Mouse (Mus musculus) midbrain, embryonic 15.5 days (tissue): Measurements from ENCODE around the gene Atf7ip2. TPM values are rescaled to one million over a fixed set of nuclear protein-coding genes. Genes with fewer than 3 reads are reported as not detected.
"Not testable (repeated sequence)": the region's sequence is repeated elsewhere in the genome, so short reads cannot be mapped to it uniquely, and the experiment has no call there.

Experiments used
- ATAC-seq: fragments of 200-750 bp; cut with Nextera tagmentation; replicated peaks from 2 replicates; pipeline ENCODE4 v1.8.0; 2017; ENCODE audit warnings: moderate TSS enrichment
- H3K27ac ChIP-seq: fragments of 300-500 bp; sonication (generic); 2 replicates; pipeline ENCODE4 v1.5.1; 2015; ENCODE audit warnings: mild to moderate bottlenecking, inconsistent platforms
- H3K27me3 ChIP-seq: fragments of 300-500 bp; sonication (generic); replicated peaks from 2 replicates; pipeline ENCODE4 v1.6.1; 2015; ENCODE audit warnings: inconsistent platforms
- H3K36me3 ChIP-seq: fragments of 300-500 bp; sonication (generic); replicated peaks from 2 replicates; pipeline ENCODE4 v1.6.1; 2015; ENCODE audit warnings: inconsistent platforms
- H3K4me1 ChIP-seq: fragments of 300-500 bp; sonication (generic); 2 replicates; pipeline ENCODE4 v1.6.1; 2015; ENCODE audit warnings: inconsistent platforms
- H3K4me2 ChIP-seq: fragments of 300-500 bp; sonication (generic); 2 replicates; pipeline ENCODE4 v1.6.1; 2015; ENCODE audit warnings: inconsistent platforms, mild to moderate bottlenecking, moderate library complexity
- H3K4me3 ChIP-seq: fragments of 300-500 bp; sonication (generic); 2 replicates; pipeline ENCODE4 v1.5.1; 2015; ENCODE audit warnings: mild to moderate bottlenecking, inconsistent platforms
- H3K9ac ChIP-seq: fragments of 300-500 bp; sonication (generic); 2 replicates; pipeline ENCODE4 v1.6.1; 2015; ENCODE audit warnings: mild to moderate bottlenecking, inconsistent platforms
- H3K9me3 ChIP-seq: fragments of 300-500 bp; sonication (generic); 2 replicates; pipeline ENCODE4 v1.6.1; 2016; ENCODE audit warnings: inconsistent platforms
- WGBS: fragments of 180-500 bp; shearing (Covaris S2); methylation state at CpG from one replicate; pipeline ENCODE4 v1.1.7; 2015; ENCODE audit warnings: mixed read lengths; 5-methylcytosine and 5-hydroxymethylcytosine counted together
- polyA plus RNA-seq: library from polyadenylated mRNA; unstranded; fragments of >200 nt; fragmentation: Nextera tagmentation; extraction: Ambion mirVana; gene quantifications from 2 replicates; pipeline ENCODE4 v1.2.1, GENCODE M21; 2015

The Atf7ip2 gene
- 0.08 and 0.24 TPM in 2 replicates for polyA plus RNA-seq

- H3K9ac ChIP-seq, result peak within 1 kb of the TSS; percentile 31
- peaks cover 5% of the 10 kb centered on the region for H3K27me3 ChIP-seq
- no peaks in the 10 kb centered on the region for H3K9me3 ChIP-seq
- H3K4me3 ChIP-seq, result peak within 1 kb of the TSS; percentile 49
- no peak within 1 kb of the TSS for H3K27ac ChIP-seq
- no peaks in the 10 kb centered on the region for H3K36me3 ChIP-seq
- WGBS, result 2% methylated on average over 62 of the region's 63 CpGs
- ATAC-seq, result peak; percentile 99
- H3K4me1 ChIP-seq, result peaks cover 12% of the 10 kb centered on the region; the same call in 1 of the 2 replicates
- H3K4me2 ChIP-seq, result peak within 1 kb of the TSS; percentile 89
Observed at GRCm38 (mm10) chr16:10192679-10193506, at the start of gene Atf7ip2. TSS of gene Atf7ip2 (plus strand) at chr16:10192712.

GRCm38 (mm10) chr16:10143166-10143565 lies 49.3 kb upstream of the Atf7ip2 start:
- Histone ChIP-seq H3K9ac (no peak overlapping the region), H3K27ac (no peak overlapping the region), H3K9me3 (no peaks in the 10 kb centered on the region), H3K4me3 (no peak overlapping the region), H3K4me2 (no peak overlapping the region), H3K27me3 (no peaks in the 10 kb centered on the region), H3K4me1 (no peaks in the 10 kb centered on the region), H3K36me3 (no peaks in the 10 kb centered on the region)
- WGBS, result 83% methylated on average over 2 of the region's 2 CpGs
- no peak for ATAC-seq

- WGBS, result 89% methylated on average over 5 of the region's 5 CpGs
- H3K36me3 ChIP-seq, result no peaks in the 10 kb centered on the region
- no peaks in the 10 kb centered on the region for H3K4me1 ChIP-seq
- H3K4me2 ChIP-seq, result no peak overlapping the region
- H3K9ac ChIP-seq, result no peak overlapping the region
- no peaks in the 10 kb centered on the region for H3K27me3 ChIP-seq
- no peak for ATAC-seq
- no peak overlapping the region for H3K27ac ChIP-seq
- H3K9me3 ChIP-seq, result no peaks in the 10 kb centered on the region
- H3K4me3 ChIP-seq, result no peak overlapping the region
Observed at GRCm38 (mm10) chr16:10147401-10147800, 45.1 kb upstream of the Atf7ip2 start.

DNA sequence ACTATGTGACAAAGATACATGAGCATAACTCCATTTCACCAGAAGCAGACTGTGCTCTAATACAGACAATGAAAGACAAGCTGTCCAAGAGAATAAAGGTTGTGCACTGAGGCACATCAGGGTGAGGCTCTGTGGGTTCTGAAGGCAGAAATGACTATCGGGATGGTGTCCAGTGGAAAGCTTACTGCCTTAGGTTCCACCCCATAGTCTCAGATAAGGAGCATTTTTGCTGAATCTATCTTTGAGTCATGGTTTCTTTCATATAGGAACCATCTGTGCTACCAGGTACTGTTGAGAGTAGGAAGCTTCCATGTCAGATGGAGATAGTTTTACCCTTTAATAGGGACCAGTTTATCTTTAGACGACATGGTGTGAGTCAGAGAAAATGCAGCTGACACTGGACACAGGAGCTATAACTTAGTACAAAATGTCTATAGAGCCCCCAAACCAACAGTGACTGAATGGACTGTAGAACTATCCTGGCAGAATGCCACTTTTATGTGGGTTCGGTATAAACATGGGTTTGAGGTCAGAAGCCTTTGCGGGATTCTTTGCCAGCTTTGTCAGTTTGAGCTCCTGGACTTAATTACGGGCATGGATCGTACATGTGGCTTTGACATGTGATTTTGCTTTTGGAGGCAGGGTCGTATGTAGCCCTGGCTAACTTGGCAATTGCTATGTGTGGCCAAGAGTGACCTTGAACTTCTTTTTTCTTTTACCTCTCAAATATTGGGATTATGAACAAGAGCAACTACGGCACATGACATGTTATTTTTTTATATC lies 23.2 kb upstream of the Atf7ip2 start:
- Histone ChIP-seq H3K9me3 (no peaks in the 10 kb centered on the region), H3K27ac (no peak overlapping the region), H3K27me3 (no peaks in the 10 kb centered on the region), H3K4me3 (no peak overlapping the region), H3K4me1 (no peaks in the 10 kb centered on the region), H3K4me2 (no peak overlapping the region), H3K9ac (no peak overlapping the region), H3K36me3 (no peaks in the 10 kb centered on the region)
- no peak for ATAC-seq
- WGBS, result 92% methylated on average over 8 of the region's 8 CpGs

DNA sequence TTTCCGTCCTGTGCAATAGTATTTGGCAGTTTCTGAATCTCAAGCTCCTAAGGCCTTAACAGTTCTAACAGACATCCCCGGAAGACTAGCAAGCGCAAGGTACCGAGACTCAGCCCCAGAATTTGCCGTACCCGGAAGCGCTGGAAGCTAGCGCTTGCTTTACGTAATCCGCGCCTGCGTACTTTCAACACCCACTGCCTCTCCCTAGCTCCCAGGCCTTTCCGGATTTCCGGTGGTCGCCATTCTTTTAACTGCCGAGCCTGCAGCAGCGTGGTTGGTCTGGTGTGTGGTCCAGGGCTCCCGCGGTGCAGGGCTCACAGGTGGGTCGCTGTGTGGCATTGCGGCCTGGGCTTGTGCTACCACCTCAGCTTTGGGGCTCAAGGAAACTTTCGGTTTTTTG lies 22.5 kb upstream of the Atf7ip2 start, which contains the start of gene Rpl39l:
Gene Rpl39l (plus strand): TSS at position 222 of the 400 bp plus-strand sequence.
- Histone ChIP-seq H3K9me3 (no peaks in the 10 kb centered on the region), H3K27me3 (no peaks in the 10 kb centered on the region), H3K27ac (no peak within 1 kb of the TSS), H3K4me3 (no peak within 1 kb of the TSS), H3K9ac (no peak within 1 kb of the TSS), H3K4me1 (no peaks in the 10 kb centered on the region), H3K36me3 (no peaks in the 10 kb centered on the region), H3K4me2 (no peak within 1 kb of the TSS)
- 86% methylated on average over 22 of the region's 22 CpGs for WGBS
- ATAC-seq, result no peak

- no peaks in the 10 kb centered on the region for H3K9me3 ChIP-seq
- 93% methylated on average over 4 of the region's 4 CpGs for WGBS
- H3K4me2 ChIP-seq, result no peak overlapping the region
- no peaks in the 10 kb centered on the region for H3K36me3 ChIP-seq
- ATAC-seq, result no peak
- H3K9ac ChIP-seq, result no peak overlapping the region
- H3K27ac ChIP-seq, result no peak overlapping the region
- H3K4me1 ChIP-seq, result no peaks in the 10 kb centered on the region
- no peak overlapping the region for H3K4me3 ChIP-seq
- no peaks in the 10 kb centered on the region for H3K27me3 ChIP-seq
Observed at GRCm38 (mm10) chr16:10171276-10171675, 21.2 kb upstream of the Atf7ip2 start.

GRCm38 (mm10) chr16:10172179-10172820 lies 20.2 kb upstream of the Atf7ip2 start:
- no peaks in the 10 kb centered on the region for H3K9me3 ChIP-seq
- no peaks in the 10 kb centered on the region for H3K36me3 ChIP-seq
- WGBS, result 90% methylated on average over 3 of the region's 3 CpGs
- ATAC-seq, result no peak
- no peak overlapping the region for H3K4me2 ChIP-seq
- H3K27ac ChIP-seq, result no peak overlapping the region
- H3K27me3 ChIP-seq, result no peaks in the 10 kb centered on the region
- no peak overlapping the region for H3K4me3 ChIP-seq
- no peaks in the 10 kb centered on the region for H3K4me1 ChIP-seq
- H3K9ac ChIP-seq, result no peak overlapping the region

DNA sequence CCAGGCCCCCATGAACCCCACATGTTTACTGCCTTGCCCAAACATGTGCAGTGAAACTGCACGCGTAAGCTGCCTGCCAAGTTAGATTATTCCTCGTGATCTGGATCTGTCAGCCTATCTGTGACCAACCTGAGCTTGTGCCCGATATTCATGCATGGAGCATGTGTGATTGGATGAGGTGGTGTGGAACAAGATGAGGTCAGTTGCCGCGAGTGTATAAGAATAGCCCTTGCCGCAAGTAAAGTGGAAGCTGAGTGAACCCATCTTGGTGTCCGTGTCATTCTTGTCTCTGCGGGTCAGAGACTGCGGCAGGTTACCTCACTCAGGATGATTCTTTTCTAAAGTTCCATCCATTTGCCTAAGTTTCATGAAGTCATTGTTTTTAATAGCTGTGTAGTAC lies 5.1 kb upstream of the Atf7ip2 start:
- 97% methylated on average over 10 of the region's 10 CpGs for WGBS
- H3K4me2 ChIP-seq, H3K4me1 ChIP-seq, H3K27ac ChIP-seq, H3K27me3 ChIP-seq, H3K9ac ChIP-seq, H3K4me3 ChIP-seq, H3K36me3 ChIP-seq, ATAC-seq: not testable (repeated sequence)
- peaks cover 13% of the 10 kb centered on the region for H3K9me3 ChIP-seq

- no peaks in the 10 kb centered on the region for H3K4me1 ChIP-seq
- no peak overlapping the region for H3K27ac ChIP-seq
- no peaks in the 10 kb centered on the region for H3K9me3 ChIP-seq
- H3K9ac ChIP-seq, result no peak overlapping the region
- 88% methylated on average over 1 of the region's 1 CpGs for WGBS
- H3K27me3 ChIP-seq, result no peaks in the 10 kb centered on the region
- H3K36me3 ChIP-seq, result no peaks in the 10 kb centered on the region
- no peak overlapping the region for H3K4me2 ChIP-seq
- ATAC-seq, result no peak
- H3K4me3 ChIP-seq, result no peak overlapping the region
Observed at GRCm38 (mm10) chr16:10208777-10209176, 16.3 kb downstream of the Atf7ip2 start.

- 97% methylated on average over 1 of the region's 1 CpGs for WGBS
- H3K27me3 ChIP-seq, H3K27ac ChIP-seq, H3K4me3 ChIP-seq, H3K36me3 ChIP-seq, ATAC-seq, H3K4me1 ChIP-seq, H3K4me2 ChIP-seq, H3K9me3 ChIP-seq, H3K9ac ChIP-seq: not testable (repeated sequence)
Observed at GRCm38 (mm10) chr16:10216366-10216765, 23.9 kb downstream of the Atf7ip2 start.

- not testable (repeated sequence) for H3K4me2 ChIP-seq, H3K4me1 ChIP-seq, H3K9me3 ChIP-seq, H3K27me3 ChIP-seq, H3K9ac ChIP-seq, H3K4me3 ChIP-seq, H3K36me3 ChIP-seq, ATAC-seq, H3K27ac ChIP-seq
- 85% methylated on average over 2 of the region's 2 CpGs for WGBS
Observed at GRCm38 (mm10) chr16:10217020-10217419, 24.5 kb downstream of the Atf7ip2 start.

DNA sequence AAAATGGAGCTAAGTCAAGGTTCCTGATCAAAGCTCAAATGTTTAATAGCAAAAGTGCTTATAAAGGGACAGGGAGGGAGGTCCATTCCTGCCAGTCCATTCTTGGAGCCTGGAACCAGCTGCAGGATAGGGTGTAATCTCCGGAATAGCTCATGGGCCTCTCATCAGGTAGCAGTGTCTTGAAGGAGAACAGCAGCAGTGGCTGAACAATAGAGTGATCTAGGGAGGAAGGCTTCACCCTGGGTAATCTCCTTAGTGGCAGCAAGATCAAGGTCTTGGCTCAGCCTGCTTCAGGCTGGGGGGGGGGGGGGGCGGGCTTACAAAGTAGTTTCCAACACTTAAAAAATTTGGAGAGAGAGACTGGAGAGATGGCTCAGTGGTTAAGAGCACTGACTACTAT lies 34.8 kb downstream of the Atf7ip2 start:
- Histone ChIP-seq H3K36me3 (no peaks in the 10 kb centered on the region), H3K9ac (no peak overlapping the region), H3K27ac (no peak overlapping the region), H3K27me3 (no peaks in the 10 kb centered on the region), H3K9me3 (no peaks in the 10 kb centered on the region), H3K4me3 (no peak overlapping the region), H3K4me2 (no peak overlapping the region), H3K4me1 (no peaks in the 10 kb centered on the region)
- WGBS, result 31% methylated on average over 2 of the region's 2 CpGs
- no peak for ATAC-seq
